Comparison of ENCODE assay signal across 20 mouse cellular contexts in the genomic region with DNA sequence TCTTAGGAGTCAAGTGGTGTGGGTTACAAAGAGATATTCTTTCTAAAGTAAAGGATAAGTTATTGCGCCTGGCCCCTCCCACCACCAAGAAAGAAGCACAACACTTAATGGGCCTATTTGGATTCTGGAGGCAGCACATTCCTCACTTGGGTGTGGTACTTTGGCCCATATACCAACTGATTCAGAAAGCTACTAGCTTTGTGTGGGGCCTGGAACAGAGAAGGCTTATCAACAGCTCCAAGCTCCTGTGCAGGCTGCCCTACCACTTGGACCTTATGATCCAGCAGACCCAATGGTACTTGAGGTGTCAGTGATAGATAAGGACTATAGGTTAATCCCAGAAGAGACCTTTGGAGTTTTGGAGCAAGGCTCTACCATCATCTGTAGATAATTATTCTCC. TPM values are rescaled to one million over a fixed set of nuclear protein-coding genes. Genes with fewer than 3 reads are reported as not detected.
DNase-seq lines count a peak whose midpoint lies in the region; ATAC-seq lines count a peak whose summit lies in the region.
"Had no signal": no experiment of that assay in that cellular context is flagged by ENCODE, and none has a peak within 500 bp of the region (broad histone marks: within the 10 kb centered on the region; RNA-seq: fewer than 3 reads in every experiment).

No protein-coding gene starts in this region.

- no peaks in the 10 kb centered on the region for H3K4me1 ChIP-seq in intestine, embryonic 15.5 days (replicated peaks)
- H3K4me1 ChIP-seq in forebrain, embryonic 12.5 days = no peaks in the 10 kb centered on the region
- no peaks in the 10 kb centered on the region for H3K4me1 ChIP-seq in forebrain, embryonic 11.5 days (replicated peaks; ENCODE audit: control insufficient read depth, insufficient read depth, low read length)
- H3K4me1 ChIP-seq: embryonic facial prominence, embryonic 12.5 days; forebrain, embryonic 13.5 days; heart, embryonic 12.5 days; hindbrain, embryonic 15.5 days had no signal

- no peak overlapping the region for H3K27ac ChIP-seq in intestine, embryonic 15.5 days
- H3K27ac ChIP-seq in forebrain, embryonic 12.5 days = no peak overlapping the region
- no peak overlapping the region for H3K27ac ChIP-seq in forebrain, embryonic 11.5 days (ENCODE audit: low read depth, low read length)
- H3K27ac ChIP-seq: embryonic facial prominence, embryonic 12.5 days; forebrain, embryonic 13.5 days; hindbrain, embryonic 15.5 days had no signal

- peak; percentile 68 for ATAC-seq in intestine, embryonic 15.5 days
- 0 out of 2 replicates have a peak, but pooled peaks have one; percentile 26 for ATAC-seq in megakaryocyte-erythroid progenitor cell, adult 5-6 weeks (replicated peaks; ENCODE audit: low FRiP score, low TSS enrichment, poor library complexity, severe bottlenecking)
- ATAC-seq in forebrain, embryonic 12.5 days (ENCODE audit: low FRiP score) = no peak
- ATAC-seq in forebrain, embryonic 11.5 days (replicated peaks; ENCODE audit: low FRiP score) = no peak
- ATAC-seq: CD4-positive, CD25-positive, alpha-beta regulatory T cell, adult 4 months; forebrain, embryonic 13.5 days; forebrain, postnatal 0 days had no signal

- no peaks in the 10 kb centered on the region for H3K9me3 ChIP-seq in intestine, embryonic 15.5 days
- H3K9me3 ChIP-seq in forebrain, embryonic 12.5 days = no peaks in the 10 kb centered on the region
- no peaks in the 10 kb centered on the region for H3K9me3 ChIP-seq in forebrain, embryonic 11.5 days (ENCODE audit: control insufficient read depth, low read length)
- H3K9me3 ChIP-seq: embryonic facial prominence, embryonic 12.5 days; forebrain, embryonic 13.5 days; hindbrain, embryonic 15.5 days had no signal

- H3K4me3 ChIP-seq in intestine, embryonic 15.5 days (replicated peaks) = no peak overlapping the region
- H3K4me3 ChIP-seq in forebrain, embryonic 12.5 days (replicated peaks) = no peak overlapping the region
- H3K4me3 ChIP-seq in forebrain, embryonic 11.5 days (ENCODE audit: low read depth, low read length) = no peak overlapping the region
- H3K4me3 ChIP-seq: embryonic facial prominence, embryonic 12.5 days; forebrain, embryonic 13.5 days; heart, embryonic 12.5 days; hindbrain, embryonic 15.5 days had no signal

- 90% methylated on average over 1 of the region's 1 CpGs for WGBS in intestine, embryonic 15.5 days
- 100% methylated on average over 1 of the region's 1 CpGs for WGBS in forebrain, embryonic 12.5 days
- 91% methylated on average over 1 of the region's 1 CpGs for WGBS in forebrain, embryonic 11.5 days

- H3K27me3 ChIP-seq in intestine, embryonic 15.5 days (replicated peaks) = no peaks in the 10 kb centered on the region
- no peaks in the 10 kb centered on the region for H3K27me3 ChIP-seq in forebrain, embryonic 12.5 days
- H3K27me3 ChIP-seq in forebrain, embryonic 11.5 days (ENCODE audit: control insufficient read depth, insufficient read depth, low read length) = no peaks in the 10 kb centered on the region
- H3K27me3 ChIP-seq: embryonic facial prominence, embryonic 12.5 days; forebrain, embryonic 13.5 days; heart, embryonic 12.5 days; hindbrain, embryonic 15.5 days had no signal

- H3K4me2 ChIP-seq in intestine, embryonic 15.5 days (replicated peaks) = no peak overlapping the region
- no peak overlapping the region for H3K4me2 ChIP-seq in forebrain, embryonic 12.5 days
- no peak overlapping the region for H3K4me2 ChIP-seq in forebrain, embryonic 11.5 days (ENCODE audit: low read depth, low read length, severe bottlenecking)
- H3K4me2 ChIP-seq: embryonic facial prominence, embryonic 12.5 days; forebrain, embryonic 13.5 days; heart, embryonic 12.5 days; hindbrain, embryonic 15.5 days had no signal

- no peak overlapping the region for H3K9ac ChIP-seq in intestine, embryonic 15.5 days
- H3K9ac ChIP-seq in forebrain, embryonic 12.5 days = no peak overlapping the region
- no peak overlapping the region for H3K9ac ChIP-seq in forebrain, embryonic 11.5 days (ENCODE audit: low read length)
- H3K9ac ChIP-seq: embryonic facial prominence, embryonic 12.5 days; forebrain, embryonic 13.5 days; forebrain, postnatal 0 days; heart, embryonic 12.5 days; hindbrain, embryonic 15.5 days had no signal

- H3K36me3 ChIP-seq in intestine, embryonic 15.5 days = no peaks in the 10 kb centered on the region
- no peaks in the 10 kb centered on the region for H3K36me3 ChIP-seq in forebrain, embryonic 12.5 days (replicated peaks)
- no peaks in the 10 kb centered on the region for H3K36me3 ChIP-seq in forebrain, embryonic 11.5 days (ENCODE audit: control insufficient read depth, insufficient read depth, low read length)
- H3K36me3 ChIP-seq: embryonic facial prominence, embryonic 12.5 days; heart, embryonic 12.5 days; hindbrain, embryonic 15.5 days had no signal

- DNase-seq in 3T3-L1 (ENCODE audit: low read depth, low spot score) (peak; percentile 54), ES-CJ7 (ENCODE audit: low read depth, low spot score) (peak; percentile 68)
- no peak for DNase-seq in lung, postnatal 36 days
- no peak for DNase-seq in forebrain, embryonic 11.5 days (ENCODE audit: low spot score)
- DNase-seq: adrenal gland, postnatal 10 days; B cell, adult 2 months; cerebellum, adult 11 months; cerebellum, adult 8-10 months; cerebellum, postnatal 14 days; forebrain, postnatal 0 days; gastrocnemius, postnatal 14 days; heart, postnatal 36 days had no signal

RNA-seq across cellular contexts. Expression of a gene that starts 15.0 kb away (rescaled TPM):
- 87.6 and 91.8 TPM in 2 replicates for polyA plus RNA-seq in intestine, embryonic 15.5 days (2015; fragmentation: Nextera tagmentation; extraction: Ambion mirVana)
- total RNA-seq in megakaryocyte-erythroid progenitor cell, adult 5-6 weeks (2014; fragmentation: Nextera tagmentation) = 101 and 120 TPM in 2 replicates
- 34.4 and 37.4 TPM in 2 replicates for total RNA-seq in megakaryocyte-erythroid progenitor cell, adult 5-6 weeks (2017)
- 32.5 and 33.6 TPM in 2 replicates for polyA plus RNA-seq in forebrain, embryonic 12.5 days (2016; fragmentation: Nextera tagmentation; extraction: Ambion mirVana)
- 39.4 and 40.9 TPM in 2 replicates for polyA plus RNA-seq in forebrain, embryonic 11.5 days (2014; fragmentation: Nextera tagmentation; extraction: Ambion mirVana)

Comparison
In these comparisons a context has a peak if more than half of its experiments do, and no peak if none do; other contexts are left out.
1. DNase-seq: peak in 3T3-L1 (single experiment) and ES-CJ7 (single experiment); none in lung, postnatal 36 days (single experiment) and forebrain, embryonic 11.5 days (single experiment).
2. ATAC-seq: peak in intestine, embryonic 15.5 days (single experiment) and megakaryocyte-erythroid progenitor cell, adult 5-6 weeks (single experiment); none in forebrain, embryonic 12.5 days (single experiment) and forebrain, embryonic 11.5 days (single experiment).